In the genomic region with DNA sequence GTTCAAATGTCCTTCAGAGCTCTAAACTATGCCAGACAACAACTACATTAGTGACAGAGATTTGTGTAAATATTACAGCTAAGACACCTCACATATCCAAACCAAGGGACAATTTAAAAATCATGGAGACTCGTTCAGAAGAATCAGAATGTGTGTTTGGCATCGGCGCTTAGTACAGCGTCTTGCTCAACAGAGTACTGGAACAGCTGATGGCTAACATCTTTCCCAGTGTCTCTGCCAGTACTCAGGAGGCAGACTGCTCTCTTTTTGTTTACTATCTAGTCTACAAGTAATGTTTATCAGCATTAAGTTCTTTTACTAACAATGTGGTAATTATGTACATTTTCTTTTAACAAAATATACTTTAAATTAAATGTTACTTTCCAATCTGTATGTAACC, we compare ENCODE assay signal across 19 mouse cellular contexts.
DNase-seq lines count a peak whose midpoint lies in the region; ATAC-seq and TF ChIP-seq lines count a peak whose summit lies in the region.
"Had no signal": no experiment of that assay in that cellular context is flagged by ENCODE, and none has a peak within 500 bp of the region (broad histone marks: within the 10 kb centered on the region; RNA-seq: fewer than 3 reads in every experiment).

No protein-coding gene starts in this region.

- H3K9me3 ChIP-seq in lung, postnatal 0 days (ENCODE audit: low read length), result no peaks in the 10 kb centered on the region
- H3K9me3 ChIP-seq: embryonic facial prominence, embryonic 10.5 days; embryonic facial prominence, embryonic 12.5 days; forebrain, embryonic 13.5 days; forebrain, embryonic 15.5 days had no signal

- no peak overlapping the region for H3K4me2 ChIP-seq in lung, postnatal 0 days (replicated peaks; ENCODE audit: low read depth, low read length)
- H3K4me2 ChIP-seq: embryonic facial prominence, embryonic 12.5 days; forebrain, embryonic 13.5 days; forebrain, embryonic 15.5 days had no signal

- no peak overlapping the region for H3K4me3 ChIP-seq in lung, postnatal 0 days (ENCODE audit: low read depth, low read length)
- H3K4me3 ChIP-seq: embryonic facial prominence, embryonic 10.5 days; embryonic facial prominence, embryonic 12.5 days; forebrain, embryonic 13.5 days; forebrain, embryonic 15.5 days had no signal

- H3K4me1 ChIP-seq in lung, postnatal 0 days (ENCODE audit: insufficient read depth, low read depth, low read length), result no peaks in the 10 kb centered on the region
- H3K4me1 ChIP-seq: embryonic facial prominence, embryonic 12.5 days; forebrain, embryonic 13.5 days; forebrain, embryonic 15.5 days had no signal

- no peak overlapping the region for H3K9ac ChIP-seq in lung, postnatal 0 days (replicated peaks; ENCODE audit: low read depth)
- H3K9ac ChIP-seq: embryonic facial prominence, embryonic 12.5 days; forebrain, embryonic 13.5 days; forebrain, embryonic 15.5 days had no signal

- no peak for TF ChIP-seq CTCF in lung, postnatal 0 days (IDR thresholded peaks at IDR 0.05)

- 52% methylated on average over 4 of the region's 4 CpGs for WGBS in lung, postnatal 0 days

- DNase-seq in gastrocnemius, adult 18-20 months (ENCODE audit: low spot score), result peak; percentile 7
- no peak for DNase-seq in gastrocnemius, adult 8-10 months (ENCODE audit: low spot score in 2 of 2)
- DNase-seq in lung, postnatal 0 days (ENCODE audit: low spot score), result peak; percentile 49
- no peak for DNase-seq in lung, postnatal 25 days (ENCODE audit: low spot score)
- DNase-seq in lung, postnatal 14 days, result peak; percentile 26
- no peak for DNase-seq in lung, postnatal 36 days
- no peak for DNase-seq in spleen, adult 12 weeks (ENCODE audit: low spot score)
- DNase-seq: adrenal gland, adult 8-10 months; adrenal gland, postnatal 14 days; adrenal gland, postnatal 36 days; cerebellum, adult 11-12 months; cerebellum, adult 2 months; cerebellum, adult 9-10 months; cerebellum, postnatal 10 days; cerebellum, postnatal 25 days had no signal

- H3K27ac ChIP-seq in lung, postnatal 0 days (ENCODE audit: low read length), result no peak overlapping the region
- H3K27ac ChIP-seq: embryonic facial prominence, embryonic 10.5 days; embryonic facial prominence, embryonic 12.5 days; forebrain, embryonic 13.5 days; forebrain, embryonic 15.5 days had no signal

- no peaks in the 10 kb centered on the region for H3K27me3 ChIP-seq in lung, postnatal 0 days (replicated peaks; ENCODE audit: insufficient read depth, low read length)
- H3K27me3 ChIP-seq: embryonic facial prominence, embryonic 12.5 days; forebrain, embryonic 13.5 days; forebrain, embryonic 15.5 days had no signal

- peak; percentile 50; the same call in 1 of the 2 replicates for ATAC-seq in lung, postnatal 0 days
- ATAC-seq: forebrain, embryonic 13.5 days; forebrain, embryonic 15.5 days had no signal

- no peaks in the 10 kb centered on the region for H3K36me3 ChIP-seq in lung, postnatal 0 days (ENCODE audit: insufficient read depth, low read length)

- TF ChIP-seq EP300 in lung, postnatal 0 days (IDR thresholded peaks at IDR 0.05), result no peak

Comparison
In these comparisons a context has a peak if more than half of its experiments do, and no peak if none do; other contexts are left out.
1. DNase-seq: peak in gastrocnemius, adult 18-20 months (single experiment), lung, postnatal 0 days (single experiment) and lung, postnatal 14 days (single experiment); none in gastrocnemius, adult 8-10 months (0 of 2), lung, postnatal 25 days (single experiment), lung, postnatal 36 days (single experiment) and spleen, adult 12 weeks (single experiment).